Mouse (Mus musculus) liver, adult 2 months (tissue): ENCODE measurements around the gene Dop1a.

ENCODE experiments used
- CTCF ChIP-seq: fragments of 200-500 bp; IDR thresholded peaks from 2 replicates; pipeline ENCODE4 v1.5.1; 2011; ENCODE audit warnings: low read depth, low read length, control low read depth
- POLR2A ChIP-seq: fragments of 200-500 bp; IDR thresholded peaks from 2 replicates; pipeline ENCODE4 v1.6.1; 2011; ENCODE audit warnings: low read length, control low read depth; ENCODE audit not compliant: insufficient read depth; ENCODE audit errors: extremely low read depth

DNA sequence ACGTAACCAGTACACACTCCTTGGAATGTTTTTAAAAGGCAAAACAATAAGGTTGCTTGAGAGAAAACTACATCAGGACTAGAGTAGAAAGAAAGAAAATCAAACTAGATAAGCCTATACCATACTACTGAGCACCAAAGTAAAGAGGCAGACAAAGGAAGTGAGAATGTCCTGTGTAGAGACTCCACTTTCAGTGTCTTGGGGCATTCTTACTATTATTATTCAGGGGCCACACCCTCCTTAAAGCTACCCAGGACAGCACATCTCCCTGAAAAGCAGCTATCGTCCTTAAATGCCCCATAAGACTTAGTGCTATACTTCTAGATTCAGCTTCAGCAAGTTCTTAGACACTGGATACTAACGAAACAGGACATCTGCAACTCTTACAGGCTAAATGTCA lies 13.3 kb upstream of the Dop1a start:
- no peak for TF ChIP-seq CTCF
- no peak for TF ChIP-seq POLR2A
